Mouse (Mus musculus) brain, embryonic 14.5 days (tissue): ENCODE results near the gene Prr19.
"Not testable (repeated sequence)": the region's sequence is repeated elsewhere in the genome, so short reads cannot be mapped to it uniquely, and the experiment has no call there.

Experiments
- CTCF ChIP-seq: fragments of 200-500 bp; IDR thresholded peaks from 2 replicates; pipeline ENCODE4 v1.5.1; 2012; ENCODE audit warnings: inconsistent platforms, mild to moderate bottlenecking, moderate library complexity, borderline replicate concordance; ENCODE audit not compliant: insufficient read depth, insufficient read length; ENCODE audit errors: extremely low read depth
- POLR2A ChIP-seq: fragments of 200-500 bp; IDR thresholded peaks from 2 replicates; pipeline ENCODE4 v1.6.1; 2012; ENCODE audit warnings: mild to moderate bottlenecking, inconsistent platforms, borderline replicate concordance; ENCODE audit not compliant: poor library complexity, insufficient read depth, insufficient read length, severe bottlenecking; ENCODE audit errors: extremely low read depth

DNA sequence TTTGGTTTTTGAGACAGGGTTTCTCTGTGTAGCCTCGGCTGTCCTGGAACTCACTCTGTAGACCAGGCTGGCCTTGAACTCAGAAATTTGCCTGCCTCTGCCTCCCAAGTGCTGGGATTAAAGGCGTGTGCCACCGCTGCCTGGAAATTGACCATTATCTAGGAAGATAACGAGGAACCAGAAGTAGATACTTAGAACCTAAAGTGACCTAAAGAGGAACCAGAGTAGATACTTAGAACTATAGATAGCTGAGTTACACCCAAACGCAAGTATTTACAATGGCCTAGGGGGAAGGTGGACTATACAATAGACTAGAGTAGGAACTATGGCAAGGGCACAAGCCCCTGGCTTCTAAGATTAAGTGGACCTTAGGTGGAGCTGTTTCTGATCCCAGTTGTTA is 35.5 kb upstream of the Prr19 start:
- TF ChIP-seq CTCF, POLR2A: not testable (repeated sequence)
